Mouse (Mus musculus) forebrain, embryonic 16.5 days (tissue): ENCODE measurements around the gene Gimap5. TPM values are rescaled to one million over a fixed set of nuclear protein-coding genes. Genes with fewer than 3 reads are reported as not detected.

Experiments
- ATAC-seq: fragments of 200-750 bp; cut with Nextera tagmentation; 2 replicates; pipeline ENCODE4 v1.8.0; 2017; ENCODE audit warnings: mild to moderate bottlenecking, moderate library complexity
- H3K27ac ChIP-seq: fragments of 300-500 bp; sonication (generic); 2 replicates; pipeline ENCODE4 v1.5.1; 2014; ENCODE audit warnings: low read length, control low read depth
- H3K27me3 ChIP-seq: fragments of 300-500 bp; sonication (generic); replicated peaks from 2 replicates; pipeline ENCODE4 v1.6.1; 2014; ENCODE audit warnings: low read length; ENCODE audit not compliant: control insufficient read depth, insufficient read depth
- H3K36me3 ChIP-seq: fragments of 300-500 bp; sonication (generic); 2 replicates; pipeline ENCODE4 v1.6.1; 2014; ENCODE audit not compliant: control insufficient read depth, insufficient read depth
- H3K4me1 ChIP-seq: fragments of 300-500 bp; sonication (generic); replicated peaks from 2 replicates; pipeline ENCODE4 v1.6.1; 2014; ENCODE audit warnings: low read length; ENCODE audit not compliant: control insufficient read depth, insufficient read depth
- H3K4me2 ChIP-seq: fragments of 300-500 bp; sonication (generic); 2 replicates; pipeline ENCODE4 v1.6.1; 2014; ENCODE audit warnings: mild to moderate bottlenecking, low read length, control low read depth
- H3K4me3 ChIP-seq: fragments of 300-500 bp; sonication (generic); replicated peaks from 2 replicates; pipeline ENCODE4 v1.5.1; 2014; ENCODE audit warnings: mild to moderate bottlenecking, low read length, control low read depth
- H3K9ac ChIP-seq: fragments of 300-500 bp; sonication (generic); replicated peaks from 2 replicates; pipeline ENCODE4 v1.6.1; 2014; ENCODE audit warnings: low read depth, low read length, control low read depth
- H3K9me3 ChIP-seq: fragments of 300-500 bp; sonication (generic); 2 replicates; pipeline ENCODE4 v1.6.1; 2016; ENCODE audit warnings: low read length; ENCODE audit not compliant: control insufficient read depth
- WGBS: fragments of 180-500 bp; shearing (Covaris S2); extraction: QIAGEN DNeasy Blood & Tissue Kit; methylation state at CpG from one replicate; pipeline ENCODE4 v1.1.7; 2014; 5-methylcytosine and 5-hydroxymethylcytosine counted together
- polyA plus RNA-seq: library from polyadenylated mRNA; unstranded; fragments of >200 nt; fragmentation: Nextera tagmentation; extraction: Ambion mirVana; gene quantifications from 2 replicates; pipeline ENCODE4 v1.2.1, GENCODE M21; 2015

Gene Gimap5
- polyA plus RNA-seq, 1 experiment from 2014 or later, result 0.77 TPM

DNA sequence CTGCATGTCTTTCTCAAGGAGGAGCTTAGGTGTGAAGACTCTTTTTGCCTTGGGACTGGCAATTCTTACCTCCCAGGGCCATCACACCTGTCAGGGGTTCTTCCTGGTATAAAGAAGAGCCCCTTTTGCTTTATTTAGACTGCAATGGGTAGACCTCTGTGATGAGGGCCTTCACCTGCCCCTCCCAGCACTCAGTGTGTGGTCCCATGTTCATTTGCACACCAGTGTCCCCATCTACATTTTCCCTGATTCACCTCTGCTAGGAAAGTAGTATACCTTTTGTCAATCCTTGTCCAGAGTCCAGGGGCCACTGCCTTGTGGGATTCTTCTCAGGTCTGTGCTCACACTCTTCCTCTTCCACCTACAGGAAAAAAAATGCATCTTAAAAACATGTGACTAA, 41.9 kb upstream of the Gimap5 start:
- Histone ChIP-seq H3K4me2 (no peak overlapping the region), H3K9ac (no peak overlapping the region), H3K4me3 (no peak overlapping the region), H3K36me3 (no peaks in the 10 kb centered on the region), H3K27ac (no peak overlapping the region), H3K4me1 (no peaks in the 10 kb centered on the region), H3K27me3 (no peaks in the 10 kb centered on the region), H3K9me3 (no peaks in the 10 kb centered on the region)
- no peak for ATAC-seq

DNA sequence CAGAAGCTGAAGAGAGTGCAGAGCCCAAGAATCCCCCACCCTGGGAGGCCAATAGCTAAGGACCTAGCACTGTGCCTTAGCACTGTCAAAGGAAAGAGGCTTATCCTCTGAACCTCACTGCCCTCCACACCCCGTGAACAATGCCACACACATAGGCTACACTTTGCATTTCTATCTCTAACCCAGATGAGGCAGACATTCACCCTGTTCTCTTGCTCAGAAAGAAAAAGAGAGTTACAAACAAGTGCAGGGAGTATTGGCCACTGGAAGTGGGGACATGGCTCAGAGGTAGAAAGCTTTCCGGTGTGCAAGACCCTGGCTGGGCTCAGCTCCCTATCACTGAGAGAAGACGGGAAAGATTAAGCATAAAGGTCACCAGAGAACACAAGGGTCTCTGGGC, 39.9 kb upstream of the Gimap5 start:
- Histone ChIP-seq H3K36me3 (no peaks in the 10 kb centered on the region), H3K9ac (no peak overlapping the region), H3K4me3 (no peak overlapping the region), H3K27ac (no peak overlapping the region), H3K4me2 (no peak overlapping the region), H3K9me3 (no peaks in the 10 kb centered on the region), H3K27me3 (no peaks in the 10 kb centered on the region), H3K4me1 (no peaks in the 10 kb centered on the region)
- 38% methylated on average over 3 of the region's 3 CpGs for WGBS
- no peak for ATAC-seq

DNA sequence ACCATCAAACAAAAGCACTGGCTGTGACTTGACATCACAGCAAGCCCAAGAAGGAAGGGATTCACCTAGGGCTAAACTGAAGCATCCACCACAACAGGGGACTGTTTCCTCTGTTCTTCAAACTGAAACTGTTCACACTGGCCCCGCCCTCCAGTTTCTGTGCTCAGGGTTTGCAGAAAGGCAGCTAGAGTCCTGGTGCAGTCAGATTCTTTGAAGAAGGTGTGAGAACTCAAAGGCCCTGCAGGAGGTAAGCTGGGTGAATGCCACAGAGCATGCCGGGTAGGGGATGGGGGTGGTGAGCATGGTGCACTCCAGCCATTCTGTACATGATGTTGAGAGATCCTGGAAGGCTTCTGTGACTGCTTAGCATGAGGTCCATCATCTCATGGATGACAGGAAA, 27.5 kb upstream of the Gimap5 start, which contains the start of the genes Gm28053 and Gimap7:
TSS of gene Gm28053 (plus strand) at position 153 of the 400 bp plus-strand sequence.
TSS of gene Gimap7 (plus strand) at position 167 of the 400 bp plus-strand sequence.
- H3K4me1 ChIP-seq, result no peaks in the 10 kb centered on the region
- 60% methylated on average over 2 of the region's 2 CpGs for WGBS
- no peaks in the 10 kb centered on the region for H3K36me3 ChIP-seq
- no peaks in the 10 kb centered on the region for H3K27me3 ChIP-seq
- H3K9me3 ChIP-seq, result no peaks in the 10 kb centered on the region
- H3K9ac ChIP-seq, result no peak within 1 kb of the TSS
- H3K27ac ChIP-seq, result no peak within 1 kb of the TSS
- no peak within 1 kb of the TSS for H3K4me2 ChIP-seq
- H3K4me3 ChIP-seq, result no peak within 1 kb of the TSS
- no peak for ATAC-seq

DNA sequence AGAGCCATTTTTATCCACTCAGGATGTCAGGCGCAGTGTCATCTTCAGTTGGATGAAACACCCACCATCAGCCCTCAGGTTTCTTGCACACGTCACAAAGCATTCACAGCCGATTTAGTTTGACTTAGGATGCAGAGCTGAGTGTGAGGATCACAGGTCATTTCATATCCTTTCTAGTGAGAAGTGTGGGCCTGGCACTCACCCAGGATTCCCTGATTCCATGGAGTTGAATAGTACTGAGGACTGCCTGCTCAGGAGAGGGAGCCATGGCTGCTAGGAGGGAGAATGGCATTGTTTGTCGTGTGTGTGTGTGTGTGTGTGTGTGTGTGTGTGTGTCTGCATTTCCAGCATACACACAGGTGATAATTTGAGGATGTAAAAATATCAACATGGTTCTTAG, 25.7 kb upstream of the Gimap5 start:
- Histone ChIP-seq H3K9me3 (no peaks in the 10 kb centered on the region), H3K27me3 (no peaks in the 10 kb centered on the region), H3K4me1 (no peaks in the 10 kb centered on the region; the same call in 1 of the 2 replicates), H3K4me3 (no peak overlapping the region), H3K27ac (no peak overlapping the region), H3K36me3 (no peaks in the 10 kb centered on the region), H3K4me2 (no peak overlapping the region), H3K9ac (no peak overlapping the region)
- WGBS, result 89% methylated on average over 4 of the region's 4 CpGs
- ATAC-seq, result no peak

DNA sequence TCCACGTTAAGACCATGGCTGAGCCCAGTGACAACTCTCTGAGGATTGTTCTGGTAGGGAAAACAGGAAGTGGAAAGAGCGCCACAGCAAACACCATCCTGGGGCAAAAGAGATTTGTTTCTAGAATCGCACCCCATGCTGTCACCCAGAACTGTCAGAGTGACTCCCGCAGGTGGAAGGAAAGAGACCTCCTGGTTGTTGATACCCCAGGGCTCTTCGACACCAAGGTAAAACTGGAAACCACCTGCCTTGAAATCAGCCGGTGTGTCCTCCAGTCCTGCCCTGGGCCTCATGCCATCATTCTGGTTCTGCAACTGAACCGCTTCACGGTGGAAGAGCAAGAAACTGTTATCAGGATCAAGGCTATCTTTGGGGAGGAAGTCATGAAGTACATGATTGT, 22.5 kb upstream of the Gimap5 start:
- H3K27ac ChIP-seq, result no peak overlapping the region
- no peaks in the 10 kb centered on the region for H3K36me3 ChIP-seq
- WGBS, result 88% methylated on average over 8 of the region's 8 CpGs
- ATAC-seq, result no peak
- H3K9me3 ChIP-seq, result no peaks in the 10 kb centered on the region
- H3K4me1 ChIP-seq, result peaks cover 6% of the 10 kb centered on the region
- no peak overlapping the region for H3K4me2 ChIP-seq
- H3K4me3 ChIP-seq, result no peak overlapping the region
- H3K27me3 ChIP-seq, result no peaks in the 10 kb centered on the region
- no peak overlapping the region for H3K9ac ChIP-seq

DNA sequence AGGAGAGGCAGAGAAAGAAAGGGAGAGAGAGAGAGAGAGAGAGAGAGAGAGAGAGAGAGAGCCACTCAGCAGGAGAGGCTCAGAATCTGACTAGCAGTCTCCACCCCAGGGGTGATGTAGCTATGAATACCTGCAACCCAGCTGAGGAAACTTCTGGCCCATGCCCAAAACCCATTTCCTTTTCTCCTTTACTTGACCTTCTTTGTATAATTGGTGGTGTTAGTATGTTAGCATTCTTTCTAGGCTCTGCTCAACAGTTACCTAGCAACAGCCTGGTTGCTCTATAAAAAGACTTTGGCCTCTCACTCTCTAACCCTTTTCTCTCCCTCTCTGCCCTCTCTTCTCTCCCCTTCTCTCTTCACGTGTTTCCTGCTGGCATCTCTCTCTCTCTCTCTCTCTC, 20.5 kb upstream of the Gimap5 start:
- no peaks in the 10 kb centered on the region for H3K9me3 ChIP-seq
- H3K4me2 ChIP-seq, result no peak overlapping the region
- peak; percentile 69 for ATAC-seq
- H3K9ac ChIP-seq, result no peak overlapping the region
- H3K36me3 ChIP-seq, result no peaks in the 10 kb centered on the region
- H3K27ac ChIP-seq, result no peak overlapping the region
- H3K27me3 ChIP-seq, result no peaks in the 10 kb centered on the region
- peaks cover 6% of the 10 kb centered on the region for H3K4me1 ChIP-seq
- WGBS, result 0% methylated on average over 1 of the region's 1 CpGs
- no peak overlapping the region for H3K4me3 ChIP-seq

DNA sequence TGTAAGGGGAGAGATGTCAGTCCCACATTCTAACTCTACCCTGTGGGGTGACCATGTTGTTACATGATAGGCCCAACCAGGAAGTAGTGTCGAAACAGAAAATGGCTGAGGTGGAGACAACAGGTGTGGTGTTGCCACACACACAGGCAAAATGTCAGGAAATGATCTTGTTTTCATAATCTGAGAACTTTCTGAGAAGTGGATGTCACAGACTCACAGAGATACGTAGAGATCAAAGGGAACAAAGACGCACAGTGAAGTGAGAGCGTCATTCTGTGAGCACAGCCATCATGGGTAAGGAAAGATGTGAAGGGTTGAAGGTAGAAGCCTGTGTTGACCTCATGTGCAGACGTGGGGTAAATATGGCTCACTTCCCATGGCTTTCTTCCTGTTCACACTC, 18.2 kb upstream of the Gimap5 start:
- no peak for ATAC-seq
- H3K9me3 ChIP-seq, result no peaks in the 10 kb centered on the region
- H3K27ac ChIP-seq, result no peak overlapping the region
- H3K9ac ChIP-seq, result no peak overlapping the region
- H3K4me3 ChIP-seq, result no peak overlapping the region
- 93% methylated on average over 5 of the region's 5 CpGs for WGBS
- H3K36me3 ChIP-seq, result no peaks in the 10 kb centered on the region
- no peaks in the 10 kb centered on the region for H3K27me3 ChIP-seq
- no peak overlapping the region for H3K4me2 ChIP-seq
- peaks cover 6% of the 10 kb centered on the region for H3K4me1 ChIP-seq

DNA sequence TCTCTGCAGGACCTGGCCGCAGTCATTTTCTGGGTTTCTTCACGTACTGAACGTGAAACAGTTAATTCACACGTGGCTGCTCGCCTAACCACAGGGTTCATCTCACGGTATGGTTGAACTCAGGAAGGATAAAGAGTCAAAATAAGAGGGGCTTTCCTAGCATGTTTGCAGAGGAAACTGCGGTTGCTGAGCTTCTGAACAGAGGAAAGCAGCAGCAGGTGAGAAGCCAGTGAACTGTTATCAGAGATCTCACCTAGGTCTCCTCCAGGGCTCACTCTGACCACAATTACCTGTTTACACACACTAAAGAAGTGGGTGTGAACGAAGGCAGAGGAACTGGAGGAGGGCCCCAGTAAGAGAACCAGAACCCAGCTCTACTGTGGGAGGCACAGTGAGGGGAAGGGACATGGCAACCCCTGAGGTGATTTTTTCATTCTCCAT, 13.1 kb upstream of the Gimap5 start:
- H3K9ac ChIP-seq, result no peak overlapping the region
- 59% methylated on average over 8 of the region's 8 CpGs for WGBS
- no peaks in the 10 kb centered on the region for H3K36me3 ChIP-seq
- ATAC-seq, result no peak
- no peaks in the 10 kb centered on the region for H3K9me3 ChIP-seq
- no peak overlapping the region for H3K4me3 ChIP-seq
- H3K27me3 ChIP-seq, result no peaks in the 10 kb centered on the region
- H3K4me2 ChIP-seq, result no peak overlapping the region
- H3K4me1 ChIP-seq, result no peaks in the 10 kb centered on the region
- H3K27ac ChIP-seq, result no peak overlapping the region

DNA sequence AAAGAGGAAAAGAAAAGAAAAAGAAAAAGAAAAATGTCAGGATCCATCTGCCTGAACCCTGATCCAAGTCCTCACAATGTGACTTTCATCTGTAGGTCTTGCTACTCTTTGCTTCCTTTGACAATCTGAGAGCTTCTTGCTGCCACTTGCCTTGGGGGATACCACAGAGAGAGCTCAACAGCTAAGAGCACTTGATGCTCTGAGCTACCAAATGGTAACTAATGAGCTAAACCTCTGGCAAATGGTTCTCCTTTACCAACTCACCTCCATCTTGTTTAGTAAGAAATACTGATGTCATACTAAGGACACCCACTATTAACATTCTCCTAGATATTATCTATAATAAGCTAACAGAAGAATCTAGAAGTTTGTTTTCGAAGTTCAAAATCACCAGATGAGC, 12.3 kb upstream of the Gimap5 start:
- no peak overlapping the region for H3K4me2 ChIP-seq
- no peaks in the 10 kb centered on the region for H3K4me1 ChIP-seq
- no peak for ATAC-seq
- H3K4me3 ChIP-seq, result no peak overlapping the region
- H3K27ac ChIP-seq, result no peak overlapping the region
- 88% methylated on average over 1 of the region's 1 CpGs for WGBS
- H3K9ac ChIP-seq, result no peak overlapping the region
- H3K27me3 ChIP-seq, result no peaks in the 10 kb centered on the region
- H3K9me3 ChIP-seq, result no peaks in the 10 kb centered on the region
- no peaks in the 10 kb centered on the region for H3K36me3 ChIP-seq

DNA sequence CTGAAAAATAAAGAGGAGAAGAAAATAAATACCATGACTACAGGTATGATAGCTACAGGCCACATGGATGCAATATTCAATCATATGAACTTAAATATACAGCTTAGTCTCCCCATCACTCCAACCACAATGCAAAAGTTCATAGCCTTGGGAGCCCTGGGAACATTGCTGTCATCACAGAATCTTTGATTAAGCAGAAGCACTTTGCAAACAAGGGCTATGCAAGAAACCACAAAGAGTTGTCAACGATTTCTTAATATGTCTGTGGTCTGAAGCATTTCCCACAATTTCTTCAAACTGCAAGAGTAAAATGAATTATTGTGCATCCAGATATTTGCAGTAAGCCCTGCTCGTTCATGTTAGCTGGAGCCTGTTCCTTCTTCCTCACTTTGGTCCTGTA, 8.9 kb upstream of the Gimap5 start:
- no peak overlapping the region for H3K4me3 ChIP-seq
- no peaks in the 10 kb centered on the region for H3K9me3 ChIP-seq
- no peaks in the 10 kb centered on the region for H3K36me3 ChIP-seq
- no peak overlapping the region for H3K9ac ChIP-seq
- H3K27ac ChIP-seq, result no peak overlapping the region
- H3K27me3 ChIP-seq, result peaks cover 8% of the 10 kb centered on the region
- no peak for ATAC-seq
- WGBS, result 84% methylated on average over 2 of the region's 2 CpGs
- no peaks in the 10 kb centered on the region for H3K4me1 ChIP-seq
- H3K4me2 ChIP-seq, result no peak overlapping the region
